Mouse (Mus musculus) myocyte (in vitro differentiated cells): ENCODE measurements around the gene Bcl2. TPM values are rescaled to one million over a fixed set of nuclear protein-coding genes. Genes with fewer than 3 reads are reported as not detected.

Experiments used
- H3K27me3 ChIP-seq: one replicate; pipeline ENCODE4 v1.6.1; 2011; ENCODE audit not compliant: control insufficient read depth, insufficient read depth, insufficient read length
- H3K36me3 ChIP-seq: one replicate; pipeline ENCODE4 v1.6.1; 2011; ENCODE audit not compliant: control insufficient read depth, insufficient read depth
- H3K4me2 ChIP-seq: one replicate; pipeline ENCODE4 v1.6.1; 2011; ENCODE audit warnings: low read depth, control low read depth
- H3K4me3 ChIP-seq: one replicate; pipeline ENCODE4 v1.5.1; 2011; ENCODE audit warnings: mild to moderate bottlenecking, control low read depth, moderate library complexity
- H3K79me2 ChIP-seq: one replicate; pipeline ENCODE4 v1.6.1; 2011; ENCODE audit not compliant: control insufficient read depth, insufficient read depth
- H3ac ChIP-seq: one replicate; pipeline ENCODE4 v1.6.1; 2011; ENCODE audit not compliant: control insufficient read depth, insufficient read length
- CEBPB ChIP-seq: IDR thresholded peaks from 2 replicates; pipeline ENCODE4 v1.6.1; 2011; ENCODE audit warnings: mild to moderate bottlenecking, moderate library complexity; ENCODE audit not compliant: poor library complexity, insufficient read depth, severe bottlenecking
- E2F4 ChIP-seq: IDR thresholded peaks from one replicate; pipeline ENCODE4 v1.6.1; 2011; ENCODE audit warnings: mild to moderate bottlenecking, control low read depth, moderate library complexity; ENCODE audit not compliant: insufficient read depth
- MAX ChIP-seq: IDR thresholded peaks from one replicate; pipeline ENCODE4 v1.6.1; 2011; ENCODE audit warnings: low read depth, mild to moderate bottlenecking, control low read depth
- MYOD1 ChIP-seq, 3 experiments: IDR thresholded peaks; one replicate each; pipeline ENCODE4 v1.6.1; 2011; ENCODE audit warnings: control low read depth in 2 of 3, low read depth in 2 of 3, mild to moderate bottlenecking in 2 of 3, moderate library complexity in 1 of 3; ENCODE audit not compliant: insufficient read length in 2 of 3, control insufficient read depth in 1 of 3
- MYOG ChIP-seq, 3 experiments: IDR thresholded peaks; one replicate each; pipeline ENCODE4 v1.6.1; 2011; ENCODE audit warnings: control low read depth in 2 of 3, low read depth in 2 of 3, mild to moderate bottlenecking in 2 of 3; ENCODE audit not compliant: insufficient read length in 2 of 3, control insufficient read depth in 1 of 3, insufficient read depth in 1 of 3
- POLR2A ChIP-seq: IDR thresholded peaks from one replicate; pipeline ENCODE4 v1.6.1; 2011; ENCODE audit warnings: low read depth, mild to moderate bottlenecking, control low read depth, moderate library complexity; ENCODE audit not compliant: insufficient read length
- POLR2AphosphoS2 ChIP-seq: IDR thresholded peaks from one replicate; pipeline ENCODE4 v1.6.1; 2011; ENCODE audit warnings: low read depth, control low read depth; ENCODE audit not compliant: insufficient read length
- REST ChIP-seq: IDR thresholded peaks from one replicate; pipeline ENCODE4 v1.6.1; 2011; ENCODE audit warnings: mild to moderate bottlenecking, control low read depth, moderate library complexity; ENCODE audit not compliant: insufficient read depth, insufficient read length
- SRF ChIP-seq: IDR thresholded peaks from one replicate; pipeline ENCODE4 v1.6.1; 2011; ENCODE audit warnings: low read depth; ENCODE audit not compliant: control insufficient read depth, insufficient read length
- TCF12 ChIP-seq: IDR thresholded peaks from one replicate; pipeline ENCODE4 v1.6.1; 2011; ENCODE audit warnings: mild to moderate bottlenecking, control low read depth; ENCODE audit not compliant: poor library complexity, insufficient read depth, severe bottlenecking
- TCF3 ChIP-seq: IDR thresholded peaks from one replicate; pipeline ENCODE4 v1.6.1; 2011; ENCODE audit warnings: low read depth, control low read depth; ENCODE audit not compliant: insufficient read length
- USF1 ChIP-seq: IDR thresholded peaks from one replicate; pipeline ENCODE4 v1.6.1; 2011; ENCODE audit warnings: low read depth, mild to moderate bottlenecking, control low read depth, moderate library complexity
- polyA plus RNA-seq: library from polyadenylated mRNA; unstranded; fragments of >200 nt; fragmentation: generic; extraction: Trizol; gene quantifications from one replicate; pipeline ENCODE4 v1.2.1, GENCODE M21; 2012; ENCODE audit warnings: missing spikeins

Bcl2 gene
- polyA plus RNA-seq, 1 experiment = 1.9 TPM

- no peaks in the 10 kb centered on the region for H3K36me3 ChIP-seq
- H3K27me3 ChIP-seq = no peaks in the 10 kb centered on the region
- no peak overlapping the region for H3K4me3 ChIP-seq
- no peak overlapping the region for H3ac ChIP-seq
- no peak for TF ChIP-seq REST
- H3K79me2 ChIP-seq = no peaks in the 10 kb centered on the region
- H3K4me2 ChIP-seq = no peak overlapping the region
These were observed 152.9 kb downstream of the Bcl2 start for GRCm38 (mm10) chr1:106561085-106561760.

DNA sequence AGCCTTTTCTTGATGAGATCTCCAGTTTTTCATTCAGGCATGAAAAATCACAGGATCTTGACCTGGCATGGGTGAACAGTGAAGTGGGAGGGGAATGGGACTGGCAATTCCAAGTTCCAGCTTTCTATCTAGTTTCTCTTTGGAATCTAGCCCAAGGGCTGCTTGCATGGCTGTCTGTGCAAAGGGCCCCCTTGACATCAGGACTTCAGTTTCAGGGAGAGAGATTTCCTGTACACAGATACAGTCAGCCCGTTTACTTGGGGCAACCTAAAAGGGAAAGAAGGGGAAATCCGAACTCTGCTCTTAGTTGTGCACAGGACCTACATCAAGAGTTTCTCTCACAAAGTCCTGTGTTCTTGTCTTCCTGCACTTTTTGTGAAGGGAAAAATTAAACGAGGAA, 154.0 kb downstream of the Bcl2 start:
- Histone ChIP-seq H3K36me3 (no peaks in the 10 kb centered on the region), H3K79me2 (no peaks in the 10 kb centered on the region), H3K4me3 (no peak overlapping the region), H3K4me2 (no peak overlapping the region), H3ac (no peak overlapping the region), H3K27me3 (no peaks in the 10 kb centered on the region)
- no peak for TF ChIP-seq POLR2AphosphoS2
- TF ChIP-seq MAX = no peak
- TF ChIP-seq E2F4 = no peak
- no peak for TF ChIP-seq TCF12

GRCm38 (mm10) chr1:106559116-106559605, 154.9 kb downstream of the Bcl2 start:
- H3K4me3 ChIP-seq = no peak overlapping the region
- no peak overlapping the region for H3K4me2 ChIP-seq
- no peaks in the 10 kb centered on the region for H3K27me3 ChIP-seq
- no peaks in the 10 kb centered on the region for H3K79me2 ChIP-seq
- TF ChIP-seq TCF3 (no peak), USF1 (no peak), REST (no peak), MYOD1 (IDR thresholded peaks at IDR 0.05; ENCODE audit: control insufficient read depth in 1 of 3, insufficient read length in 2 of 3, low read depth in 2 of 3) (no peak), SRF (no peak), POLR2AphosphoS2 (no peak), POLR2A (no peak)
- H3K36me3 ChIP-seq = no peaks in the 10 kb centered on the region
- no peak overlapping the region for H3ac ChIP-seq

GRCm38 (mm10) chr1:106555498-106556168, 158.4 kb downstream of the Bcl2 start:
- Histone ChIP-seq H3K36me3 (no peaks in the 10 kb centered on the region), H3K79me2 (no peaks in the 10 kb centered on the region), H3K27me3 (no peaks in the 10 kb centered on the region), H3K4me2 (no peak overlapping the region), H3ac (no peak overlapping the region), H3K4me3 (no peak overlapping the region)
- no peak for TF ChIP-seq E2F4
- no peak for TF ChIP-seq MAX
- no peak for TF ChIP-seq TCF12
- no peak for TF ChIP-seq MYOG (IDR thresholded peaks at IDR 0.05; ENCODE audit: control insufficient read depth in 1 of 3, insufficient read depth in 1 of 3, insufficient read length in 2 of 3, low read depth in 2 of 3)
- no peak for TF ChIP-seq POLR2A
- no peak for TF ChIP-seq USF1

DNA sequence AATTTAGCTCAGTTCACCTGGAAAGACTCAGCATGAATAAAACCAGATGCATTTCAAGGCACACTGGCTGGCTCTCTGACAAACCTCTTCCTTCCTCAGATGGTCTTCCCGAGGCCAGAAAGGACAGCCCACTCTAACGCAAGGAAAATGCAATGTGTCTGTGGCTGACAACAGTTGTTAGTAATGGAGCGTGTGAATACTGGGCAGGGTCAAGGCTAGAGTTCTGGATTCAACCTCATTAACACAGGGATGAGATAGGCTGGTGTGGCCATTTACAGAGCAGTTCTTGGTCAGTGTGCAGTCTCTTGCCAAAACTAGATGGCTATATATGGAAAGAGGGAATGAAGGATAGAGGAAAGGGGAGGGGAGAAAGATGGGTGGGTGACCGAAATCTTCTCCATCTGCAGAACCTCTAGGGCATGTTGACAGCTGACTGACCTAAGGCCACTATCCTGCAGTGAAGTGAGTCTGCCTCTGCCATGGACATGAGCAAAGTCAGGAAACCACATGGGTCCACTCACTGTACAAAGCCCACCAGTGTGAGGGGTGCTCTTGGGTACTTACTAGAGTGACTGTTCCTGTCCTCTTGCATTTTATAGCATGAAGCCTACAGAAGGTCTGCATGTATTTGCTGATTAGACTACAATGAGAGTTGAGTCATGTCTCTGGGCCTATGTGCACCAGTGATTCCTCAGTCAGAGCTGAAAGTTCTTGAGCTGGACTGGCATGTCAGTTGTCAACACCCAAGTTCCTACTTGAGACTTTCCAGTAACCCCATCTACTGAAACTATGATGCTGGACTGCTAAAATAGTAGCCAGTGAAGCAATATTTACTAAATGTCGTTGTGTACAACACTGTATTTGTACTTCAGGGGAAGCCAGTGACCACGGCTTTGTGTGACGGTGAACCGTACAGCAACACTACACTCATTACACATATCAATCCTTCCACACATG, 159.9 kb downstream of the Bcl2 start:
- no peak overlapping the region for H3ac ChIP-seq
- TF ChIP-seq POLR2A (no peak), CEBPB (no peak), MYOG (IDR thresholded peaks at IDR 0.05; ENCODE audit: control insufficient read depth in 1 of 3, insufficient read depth in 1 of 3, insufficient read length in 2 of 3, low read depth in 2 of 3) (no peak), POLR2AphosphoS2 (no peak), E2F4 (no peak), TCF12 (no peak), SRF (no peak), USF1 (no peak), MYOD1 (IDR thresholded peaks at IDR 0.05; ENCODE audit: control insufficient read depth in 1 of 3, insufficient read length in 2 of 3, low read depth in 2 of 3) (no peak), TCF3 (no peak), MAX (no peak), REST (no peak)
- no peaks in the 10 kb centered on the region for H3K27me3 ChIP-seq
- no peaks in the 10 kb centered on the region for H3K79me2 ChIP-seq
- H3K4me2 ChIP-seq = no peak overlapping the region
- H3K36me3 ChIP-seq = no peaks in the 10 kb centered on the region
- H3K4me3 ChIP-seq = no peak overlapping the region
